Mouse (Mus musculus) liver, postnatal 0 days (tissue): ENCODE measurements at regions not wholly inside any gene's neighbourhood (a gene's known extent, or its start where the extent isn't known, plus 50 kb on each side); places are given as distances from the start of the nearest gene placed in this dataset.

Experiments
- ATAC-seq: fragments of 200-750 bp; cut with Nextera tagmentation; 2 replicates; pipeline ENCODE4 v1.8.0; 2017; ENCODE audit warnings: mild to moderate bottlenecking, moderate library complexity
- DNase-seq: peaks from one replicate; pipeline ENCODE4 v3.0.0-alpha.2; 2016
- H3K27ac ChIP-seq: fragments of 300-500 bp; sonication (generic); 2 replicates; pipeline ENCODE4 v1.5.1; 2014; ENCODE audit warnings: antibody characterized with exemption, moderate library complexity, mild to moderate bottlenecking, low read depth
- H3K27me3 ChIP-seq: fragments of 300-500 bp; sonication (generic); 2 replicates; pipeline ENCODE4 v1.6.1; 2014; ENCODE audit warnings: low read length, control low read depth, mixed read lengths; ENCODE audit not compliant: insufficient read depth
- H3K36me3 ChIP-seq: fragments of 300-500 bp; sonication (generic); replicated peaks from 2 replicates; pipeline ENCODE4 v1.6.1; 2014; ENCODE audit warnings: mild to moderate bottlenecking, control low read depth, low read length, moderate library complexity, mixed read lengths; ENCODE audit not compliant: insufficient read depth
- H3K4me1 ChIP-seq: fragments of 300-500 bp; sonication (generic); 2 replicates; pipeline ENCODE4 v1.6.1; 2014; ENCODE audit warnings: antibody characterized with exemption, mild to moderate bottlenecking, control low read depth; ENCODE audit not compliant: insufficient read depth
- H3K4me2 ChIP-seq: fragments of 300-500 bp; sonication (generic); 2 replicates; pipeline ENCODE4 v1.6.1; 2014; ENCODE audit warnings: low read depth, mild to moderate bottlenecking, low read length, moderate library complexity, mixed read lengths
- H3K4me3 ChIP-seq: fragments of 300-500 bp; sonication (generic); 2 replicates; pipeline ENCODE4 v1.5.1; 2014; ENCODE audit warnings: low read depth, low read length
- H3K9ac ChIP-seq: fragments of 300-500 bp; sonication (generic); replicated peaks from 2 replicates; pipeline ENCODE4 v1.6.1; 2014; ENCODE audit warnings: mild to moderate bottlenecking, moderate library complexity
- H3K9me3 ChIP-seq: fragments of 300-500 bp; sonication (generic); 2 replicates; pipeline ENCODE4 v1.6.1; 2016; ENCODE audit warnings: mild to moderate bottlenecking, control low read depth, low read length, mixed read lengths
- CTCF ChIP-seq: sonication (generic); IDR thresholded peaks from 2 replicates; pipeline ENCODE4 v1.5.1; 2016; ENCODE audit warnings: antibody characterized with exemption, low read depth
- EP300 ChIP-seq: IDR thresholded peaks from 2 replicates; pipeline ENCODE4 v1.6.1; 2016; ENCODE audit warnings: antibody characterized with exemption, low read depth, mild to moderate bottlenecking
- WGBS: fragments of 180-500 bp; shearing (Covaris S2); extraction: QIAGEN DNeasy Blood & Tissue Kit; methylation state at CpG from one replicate; pipeline ENCODE4 v1.1.7; 2014; ENCODE audit not compliant: insufficient replicate concordance; 5-methylcytosine and 5-hydroxymethylcytosine counted together

GRCm38 (mm10) chr4:150730061-150730812 lies 78.3 kb upstream of the Slc45a1 start:
- H3K4me2 ChIP-seq = no peak overlapping the region
- H3K4me3 ChIP-seq = no peak overlapping the region
- H3K9ac ChIP-seq = no peak overlapping the region
- no peak overlapping the region; the same call in 1 of the 2 replicates for H3K27ac ChIP-seq
- ATAC-seq (peak; percentile 43; the same call in 1 of the 2 replicates), DNase-seq (no peak)
- TF ChIP-seq CTCF = no peak
- no peak for TF ChIP-seq EP300
- H3K27me3 ChIP-seq = no peaks in the 10 kb centered on the region
- H3K9me3 ChIP-seq = no peaks in the 10 kb centered on the region
- H3K36me3 ChIP-seq = no peaks in the 10 kb centered on the region
- WGBS = 14% methylated on average over 12 of the region's 12 CpGs
- H3K4me1 ChIP-seq = peaks cover 6% of the 10 kb centered on the region

GRCm38 (mm10) chr4:150726539-150726938 lies 74.6 kb upstream of the Slc45a1 start:
- 0 out of 2 replicates have a peak overlapping the region, but pooled peaks have one; percentile 79 for H3K27ac ChIP-seq
- H3K4me3 ChIP-seq = no peak overlapping the region
- TF ChIP-seq CTCF = peak; percentile 37
- TF ChIP-seq EP300 = no peak
- no peak overlapping the region for H3K9ac ChIP-seq
- H3K27me3 ChIP-seq = no peaks in the 10 kb centered on the region
- no peak for ATAC-seq
- 53% methylated on average over 4 of the region's 4 CpGs for WGBS
- peaks cover 14% of the 10 kb centered on the region for H3K4me1 ChIP-seq
- H3K9me3 ChIP-seq = no peaks in the 10 kb centered on the region
- no peak overlapping the region for H3K4me2 ChIP-seq
- DNase-seq = no peak
- no peaks in the 10 kb centered on the region for H3K36me3 ChIP-seq

- 68% methylated on average over 3 of the region's 3 CpGs for WGBS
- Histone ChIP-seq H3K27ac (peak overlapping the region; percentile 79), H3K9me3 (no peaks in the 10 kb centered on the region), H3K36me3 (no peaks in the 10 kb centered on the region), H3K9ac (no peak overlapping the region), H3K4me2 (no peak overlapping the region), H3K4me3 (no peak overlapping the region), H3K27me3 (no peaks in the 10 kb centered on the region), H3K4me1 (peaks cover 14% of the 10 kb centered on the region)
- ATAC-seq (no peak), DNase-seq (no peak)
- TF ChIP-seq EP300 (no peak), CTCF (no peak)
Observed at GRCm38 (mm10) chr4:150726136-150726480, 74.1 kb upstream of the Slc45a1 start.

- ATAC-seq (peak; percentile 2; the same call in 1 of the 2 replicates), DNase-seq (no peak)
- no peaks in the 10 kb centered on the region for H3K36me3 ChIP-seq
- no peaks in the 10 kb centered on the region for H3K9me3 ChIP-seq
- no peaks in the 10 kb centered on the region for H3K27me3 ChIP-seq
- peaks cover 14% of the 10 kb centered on the region for H3K4me1 ChIP-seq
- H3K4me3 ChIP-seq = no peak overlapping the region
- H3K4me2 ChIP-seq = no peak overlapping the region
- H3K9ac ChIP-seq = no peak overlapping the region
- peak overlapping the region; percentile 79 for H3K27ac ChIP-seq
- WGBS = 54% methylated on average over 17 of the region's 17 CpGs
- TF ChIP-seq EP300 (no peak), CTCF (no peak)
Observed at GRCm38 (mm10) chr4:150725443-150726135, 73.6 kb upstream of the Slc45a1 start.

GRCm38 (mm10) chr4:150724823-150725222 lies 72.8 kb upstream of the Slc45a1 start:
- Histone ChIP-seq H3K36me3 (no peaks in the 10 kb centered on the region), H3K9ac (no peak overlapping the region), H3K4me2 (no peak overlapping the region), H3K4me1 (peaks cover 11% of the 10 kb centered on the region), H3K9me3 (no peaks in the 10 kb centered on the region), H3K27me3 (no peaks in the 10 kb centered on the region), H3K4me3 (no peak overlapping the region), H3K27ac (peak overlapping the region; percentile 79)
- ATAC-seq (peak; percentile 88), DNase-seq (peak; percentile 77)
- WGBS = 67% methylated on average over 11 of the region's 11 CpGs
- no peak for TF ChIP-seq EP300

- no peak overlapping the region for H3K27ac ChIP-seq
- H3K4me2 ChIP-seq = no peak overlapping the region
- H3K9me3 ChIP-seq = no peaks in the 10 kb centered on the region
- no peaks in the 10 kb centered on the region for H3K27me3 ChIP-seq
- TF ChIP-seq CTCF (no peak), EP300 (no peak)
- H3K9ac ChIP-seq = no peak overlapping the region
- H3K4me1 ChIP-seq = peaks cover 11% of the 10 kb centered on the region; the same call in 1 of the 2 replicates
- 57% methylated on average over 12 of the region's 12 CpGs for WGBS
- H3K36me3 ChIP-seq = no peaks in the 10 kb centered on the region
- ATAC-seq = no peak
- no peak overlapping the region for H3K4me3 ChIP-seq
- no peak for DNase-seq
Observed at GRCm38 (mm10) chr4:150721619-150722283, 69.8 kb upstream of the Slc45a1 start.
